Mouse (Mus musculus) MEL (cell line): ENCODE measurements at regions not wholly inside any gene's neighbourhood (a gene's known extent, or its start where the extent isn't known, plus 50 kb on each side); places are given as distances from the start of the nearest gene placed in this dataset.

ENCODE experiments used
- CTCF ChIP-seq, 3 experiments: IDR thresholded peaks in 2 of 3; conservative IDR thresholded peaks in 1 of 3; 2 replicates each; pipeline ENCODE4 v1.5.1; 2011 to 2012; ENCODE audit warnings: low read length in 3 of 3, low read depth in 2 of 3, mild to moderate bottlenecking in 2 of 3, improper control_type of control experiment in 1 of 3, inconsistent platforms in 1 of 3, mixed read lengths in 1 of 3, moderate library complexity in 1 of 3; ENCODE audit not compliant: control insufficient read depth in 1 of 3, insufficient read depth in 1 of 3, poor library complexity in 1 of 3, severe bottlenecking in 1 of 3
- E2F4 ChIP-seq: IDR thresholded peaks from 2 replicates; pipeline ENCODE4 v1.6.1; 2011; ENCODE audit warnings: low read depth, low read length, improper control_type of control experiment, borderline replicate concordance
- EP300 ChIP-seq, 2 experiments: IDR thresholded peaks; 2 replicates each; pipeline ENCODE4 v1.6.1; 2011; ENCODE audit warnings: improper control_type of control experiment in 2 of 2, low read length in 2 of 2, low read depth in 1 of 2, mild to moderate bottlenecking in 1 of 2
- ETS1 ChIP-seq: IDR thresholded peaks from 2 replicates; pipeline ENCODE4 v1.6.1; 2012; ENCODE audit warnings: low read depth, mild to moderate bottlenecking, inconsistent platforms, low read length, improper control_type of control experiment, moderate library complexity
- GABPA ChIP-seq: IDR thresholded peaks from 2 replicates; pipeline ENCODE4 v1.6.1; 2012; ENCODE audit warnings: low read depth, mild to moderate bottlenecking, inconsistent platforms, low read length, improper control_type of control experiment, moderate library complexity
- GATA1 ChIP-seq: IDR thresholded peaks from 2 replicates; pipeline ENCODE4 v1.6.1; 2011; ENCODE audit warnings: low read depth, low read length, improper control_type of control experiment
- MYC ChIP-seq: IDR thresholded peaks from 2 replicates; pipeline ENCODE4 v1.6.1; 2011; ENCODE audit warnings: low read depth, mild to moderate bottlenecking, low read length, improper control_type of control experiment, moderate library complexity
- POLR2A ChIP-seq, 2 experiments: IDR thresholded peaks; 2 replicates each; pipeline ENCODE4 v1.6.1; 2011 to 2012; ENCODE audit warnings: low read length in 2 of 2, mild to moderate bottlenecking in 2 of 2, control low read depth in 1 of 2, improper control_type of control experiment in 1 of 2, low read depth in 1 of 2, moderate library complexity in 1 of 2; ENCODE audit not compliant: control insufficient read depth in 1 of 2, insufficient read depth in 1 of 2, poor library complexity in 1 of 2
- POLR2AphosphoS2 ChIP-seq: IDR thresholded peaks from 2 replicates; pipeline ENCODE4 v1.6.1; 2011; ENCODE audit warnings: low read length, improper control_type of control experiment
- RCOR1 ChIP-seq: IDR thresholded peaks from 2 replicates; pipeline ENCODE4 v1.6.1; 2012; ENCODE audit warnings: low read depth, mild to moderate bottlenecking, inconsistent platforms, low read length, improper control_type of control experiment
- ZNF384 ChIP-seq: IDR thresholded peaks from 2 replicates; pipeline ENCODE4 v1.6.1; 2012; ENCODE audit warnings: low read depth, mild to moderate bottlenecking, inconsistent platforms, low read length, improper control_type of control experiment

DNA sequence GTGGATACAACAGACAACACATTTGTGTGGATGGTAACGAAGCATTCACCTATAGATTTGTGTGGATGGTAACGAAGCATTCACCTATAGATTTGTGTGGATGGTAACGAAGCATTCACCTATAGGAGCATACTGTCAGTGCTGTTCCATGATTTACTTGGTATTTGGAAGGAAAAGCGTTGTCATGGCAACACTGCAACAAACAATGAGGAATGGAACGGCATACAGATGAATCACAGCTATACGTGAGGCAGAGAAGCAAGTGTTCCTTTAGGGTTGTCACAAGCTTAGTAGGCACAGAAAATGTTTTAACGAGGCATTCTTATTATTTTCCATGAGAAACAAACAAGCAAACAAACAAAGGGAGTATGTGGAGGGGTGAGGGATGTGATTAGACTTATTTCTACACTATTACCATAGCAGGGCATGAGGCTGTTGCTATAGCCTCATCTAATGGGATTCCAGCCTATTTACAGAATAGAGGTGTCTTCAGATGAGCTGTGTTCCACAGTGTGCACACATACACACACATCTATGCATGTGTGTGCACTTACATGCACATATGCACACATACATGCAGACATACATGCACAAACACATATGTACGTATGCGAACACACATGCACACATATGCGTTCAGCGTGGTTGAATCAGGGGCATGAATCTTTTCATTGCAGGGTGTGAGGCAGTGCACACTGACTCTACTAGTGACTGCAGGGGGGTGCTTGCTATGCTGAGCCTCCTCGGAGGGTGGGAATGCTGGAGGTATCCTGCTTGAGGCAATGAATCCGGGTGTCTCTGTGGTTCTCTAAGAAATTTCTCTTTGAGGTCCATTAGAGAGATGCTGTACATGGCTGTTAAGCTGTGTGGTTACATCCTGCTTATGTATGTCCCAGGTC, 62.3 kb upstream of the Hnrnpk start:
- TF ChIP-seq CTCF (IDR thresholded peaks at IDR 0.05 in 2 of 3, conservative IDR thresholded peaks at IDR 0.05 in 1 of 3; ENCODE audit: control insufficient read depth in 1 of 3, insufficient read depth in 1 of 3, low read depth in 2 of 3, low read length in 3 of 3, poor library complexity in 1 of 3, severe bottlenecking in 1 of 3) (no peak), POLR2A (IDR thresholded peaks at IDR 0.05; ENCODE audit: control insufficient read depth in 1 of 2, insufficient read depth in 1 of 2, low read depth in 1 of 2, low read length in 2 of 2, poor library complexity in 1 of 2) (no peak), GATA1 (no peak), POLR2AphosphoS2 (no peak), ETS1 (no peak), RCOR1 (no peak), MYC (no peak), E2F4 (no peak), GABPA (no peak), ZNF384 (no peak), EP300 (IDR thresholded peaks at IDR 0.05; ENCODE audit: low read depth in 1 of 2, low read length in 2 of 2) (no peak)
